Mouse (Mus musculus): ENCODE data around the gene Mark2. TPM values are rescaled to one million over a fixed set of nuclear protein-coding genes. Genes with fewer than 3 reads are reported as not detected.
A peak's percentile ranks its signal among the peaks of the same experiment; 100 is the strongest.

Gene Mark2
- polyA plus RNA-seq, 1 experiment from 2014 or later: 55.5 TPM

GRCm38 (mm10) chr19:7317716-7318115, 23.9 kb downstream of the Mark2 start:
- no peak for ATAC-seq (replicated peaks)
- Histone ChIP-seq H3K4me1 (0 out of 2 replicates have a peak, but pooled peaks cover 4% of the 10 kb centered on the region), H3K9ac (no peak overlapping the region), H3K9me3 (no peaks in the 10 kb centered on the region), H3K4me2 (no peak overlapping the region), H3K4me3 (no peak overlapping the region), H3K27me3 (replicated peaks) (no peaks in the 10 kb centered on the region), H3K36me3 (replicated peaks) (no peaks in the 10 kb centered on the region), H3K27ac (no peak overlapping the region)
- 82% methylated on average over 4 of the region's 4 CpGs for WGBS

- Histone ChIP-seq H3K4me3 (no peak overlapping the region), H3K4me1 (0 out of 2 replicates have a peak, but pooled peaks cover 4% of the 10 kb centered on the region), H3K9me3 (no peaks in the 10 kb centered on the region), H3K27me3 (replicated peaks) (no peaks in the 10 kb centered on the region), H3K36me3 (replicated peaks) (no peaks in the 10 kb centered on the region), H3K9ac (no peak overlapping the region), H3K4me2 (no peak overlapping the region), H3K27ac (no peak overlapping the region)
- ATAC-seq (replicated peaks): no peak
- WGBS: 85% methylated on average over 4 of the region's 4 CpGs
Observed at GRCm38 (mm10) chr19:7316822-7317221, 24.8 kb downstream of the Mark2 start.

- Histone ChIP-seq H3K27me3 (replicated peaks) (no peaks in the 10 kb centered on the region), H3K9ac (no peak overlapping the region), H3K9me3 (no peaks in the 10 kb centered on the region), H3K4me3 (no peak overlapping the region), H3K4me1 (peaks cover 12% of the 10 kb centered on the region), H3K36me3 (replicated peaks) (no peaks in the 10 kb centered on the region), H3K4me2 (no peak overlapping the region), H3K27ac (no peak overlapping the region)
- no peak for ATAC-seq (replicated peaks)
- 79% methylated on average over 4 of the region's 4 CpGs for WGBS
Observed at GRCm38 (mm10) chr19:7315587-7315984, 26.1 kb downstream of the Mark2 start.

DNA sequence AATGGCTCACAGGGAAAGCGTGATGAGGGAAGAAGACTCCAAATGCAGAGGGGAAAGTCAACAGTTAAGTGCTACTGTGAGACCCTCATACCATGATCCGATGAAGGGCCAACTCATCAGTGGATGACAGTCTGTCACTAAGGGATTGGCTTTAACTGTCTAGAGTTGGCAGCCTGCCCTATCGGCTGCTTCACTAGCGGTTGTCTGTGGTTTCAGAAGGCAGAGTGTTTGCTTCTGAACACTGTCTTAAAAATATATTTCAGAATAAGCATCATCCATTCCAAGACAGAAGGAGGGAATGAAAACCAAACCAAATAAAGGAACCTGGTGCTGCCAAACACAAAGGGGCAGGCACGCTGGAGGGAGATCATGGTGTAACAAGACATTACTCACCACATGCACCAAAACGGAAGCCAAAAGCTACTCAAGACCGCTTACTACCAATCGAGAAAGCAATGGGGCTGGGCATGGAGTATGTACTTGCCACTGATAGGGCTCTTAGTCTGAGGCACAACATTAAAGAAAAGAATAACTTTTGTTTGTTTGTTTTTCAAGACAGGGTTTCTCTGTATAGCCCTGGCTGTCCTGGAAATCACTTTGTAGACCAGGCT, 26.6 kb downstream of the Mark2 start:
- Histone ChIP-seq H3K27ac (no peak overlapping the region), H3K4me1 (peaks cover 17% of the 10 kb centered on the region), H3K36me3 (replicated peaks) (no peaks in the 10 kb centered on the region), H3K27me3 (replicated peaks) (no peaks in the 10 kb centered on the region), H3K9me3 (no peaks in the 10 kb centered on the region), H3K4me3 (no peak overlapping the region), H3K4me2 (no peak overlapping the region), H3K9ac (no peak overlapping the region)
- ATAC-seq (replicated peaks): no peak
- 83% methylated on average over 8 of the region's 8 CpGs for WGBS

DNA sequence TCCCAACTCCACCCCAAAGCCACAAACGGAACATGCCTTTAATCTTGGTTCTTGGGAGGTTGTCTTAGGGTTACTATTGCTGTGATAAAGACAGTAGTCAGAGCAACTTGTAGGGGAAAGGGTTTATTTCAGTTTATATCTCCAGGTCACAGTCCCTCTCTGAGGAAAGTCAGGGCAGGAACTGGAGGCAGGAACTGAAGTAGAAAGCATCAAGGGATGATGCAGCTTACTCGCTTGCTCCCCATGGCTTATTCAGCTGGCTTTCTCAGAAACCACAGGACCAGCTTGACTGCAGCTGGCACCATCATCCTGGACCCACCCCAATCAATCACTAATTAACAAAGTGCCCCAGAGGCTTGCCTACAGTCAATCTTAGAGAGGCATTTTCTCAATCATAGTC, 28.0 kb downstream of the Mark2 start:
- no peak overlapping the region for H3K4me2 ChIP-seq
- no peak overlapping the region for H3K4me3 ChIP-seq
- H3K9me3 ChIP-seq: no peaks in the 10 kb centered on the region
- no peaks in the 10 kb centered on the region for H3K27me3 ChIP-seq (replicated peaks)
- no peak overlapping the region for H3K9ac ChIP-seq
- H3K36me3 ChIP-seq (replicated peaks): no peaks in the 10 kb centered on the region
- no peak overlapping the region for H3K27ac ChIP-seq
- no peak for ATAC-seq (replicated peaks)
- peaks cover 29% of the 10 kb centered on the region for H3K4me1 ChIP-seq
- 87% methylated on average over 2 of the region's 2 CpGs for WGBS

DNA sequence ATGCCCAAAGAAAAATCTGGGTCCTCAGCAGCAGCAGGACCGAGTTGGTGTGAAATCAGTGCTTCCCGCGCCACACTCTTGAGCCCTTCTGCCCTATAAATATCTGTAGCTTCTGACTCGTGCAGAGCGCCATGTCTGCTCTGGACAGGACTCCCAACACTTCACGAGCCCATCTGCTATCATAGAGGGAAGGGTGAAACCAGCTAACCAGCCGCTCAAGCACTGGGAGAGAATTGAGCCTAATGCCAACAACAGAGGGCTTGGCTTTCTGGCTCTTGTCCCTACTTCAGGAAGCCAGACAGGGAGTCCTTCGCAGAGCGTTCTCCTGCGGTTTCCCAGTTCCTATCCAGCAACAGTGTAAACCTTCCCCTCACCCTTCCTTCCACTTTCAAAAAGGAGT, 30.4 kb downstream of the Mark2 start:
- no peak overlapping the region for H3K27ac ChIP-seq
- 40% methylated on average over 10 of the region's 10 CpGs for WGBS
- ATAC-seq (replicated peaks): no peak

DNA sequence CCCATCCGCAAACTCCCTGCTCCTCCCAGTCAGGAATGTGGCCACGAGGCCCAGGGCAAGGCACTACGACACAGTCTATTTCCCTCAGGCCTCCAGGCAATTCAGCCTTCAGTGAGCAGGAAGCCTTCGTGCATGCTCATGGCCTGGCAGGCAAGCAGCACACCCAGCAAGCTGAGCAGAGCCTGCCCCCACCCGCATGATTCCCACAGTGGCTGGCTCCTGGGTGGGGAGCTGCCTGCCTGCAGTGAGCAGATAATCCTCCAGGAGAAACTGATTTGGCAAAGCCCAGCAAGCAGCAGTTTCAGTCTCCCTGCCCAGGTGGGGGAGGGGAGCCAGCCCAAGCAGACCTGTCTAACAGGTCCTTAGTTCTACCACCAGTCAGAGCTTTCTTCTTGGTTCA, 31.0 kb downstream of the Mark2 start:
- 26% methylated on average over 5 of the region's 5 CpGs for WGBS
- Histone ChIP-seq H3K27ac (no peak overlapping the region), H3K9ac (no peak overlapping the region), H3K4me1 (peaks cover 41% of the 10 kb centered on the region), H3K4me3 (no peak overlapping the region), H3K36me3 (replicated peaks) (no peaks in the 10 kb centered on the region), H3K27me3 (replicated peaks) (no peaks in the 10 kb centered on the region), H3K9me3 (no peaks in the 10 kb centered on the region), H3K4me2 (no peak overlapping the region)
- no peak; the same call in 1 of the 2 replicates for ATAC-seq (replicated peaks)

More for the DNA sequence above, 30.4 kb downstream of the Mark2 start:
- Histone ChIP-seq H3K4me2 (no peak overlapping the region), H3K27me3 (replicated peaks) (no peaks in the 10 kb centered on the region), H3K4me1 (peaks cover 41% of the 10 kb centered on the region), H3K9ac (no peak overlapping the region), H3K36me3 (replicated peaks) (no peaks in the 10 kb centered on the region), H3K4me3 (no peak overlapping the region), H3K9me3 (no peaks in the 10 kb centered on the region)

DNA sequence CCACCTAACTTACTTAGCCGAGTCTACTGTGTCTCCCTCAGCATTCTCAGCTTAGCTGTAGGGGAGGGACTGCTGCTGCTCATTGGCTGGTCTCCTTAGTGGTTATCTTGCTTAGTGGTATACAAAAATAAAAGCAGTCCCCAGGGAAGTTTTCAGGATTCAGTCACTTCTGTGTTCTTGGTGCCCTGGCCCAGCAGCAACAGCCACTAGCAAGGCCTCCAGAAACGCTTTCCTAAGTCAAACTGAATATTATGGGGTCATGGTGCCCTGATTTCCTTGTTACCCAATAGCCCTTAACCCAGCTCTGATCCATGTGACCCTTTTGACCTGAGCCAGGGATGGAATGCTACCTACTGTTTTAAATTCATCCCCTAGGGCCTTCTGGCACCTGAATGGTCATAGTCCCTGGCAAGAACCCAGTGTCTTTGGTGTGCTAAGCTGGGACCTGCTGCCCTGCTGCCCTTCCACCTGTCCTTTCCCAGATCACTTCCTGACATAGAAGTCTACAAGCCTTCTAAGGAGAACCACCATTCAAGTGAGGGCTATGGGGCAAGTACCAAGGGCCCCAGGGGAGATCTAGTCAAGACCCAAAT, 31.8 kb downstream of the Mark2 start:
- Histone ChIP-seq H3K4me3 (no peak overlapping the region), H3K27ac (no peak overlapping the region), H3K9me3 (no peaks in the 10 kb centered on the region), H3K36me3 (replicated peaks) (no peaks in the 10 kb centered on the region), H3K9ac (no peak overlapping the region), H3K27me3 (replicated peaks) (no peaks in the 10 kb centered on the region), H3K4me1 (peaks cover 37% of the 10 kb centered on the region), H3K4me2 (no peak overlapping the region)
- no peak for ATAC-seq (replicated peaks)
- WGBS: 76% methylated on average over 2 of the region's 2 CpGs

- Histone ChIP-seq H3K4me1 (peaks cover 37% of the 10 kb centered on the region), H3K4me2 (no peak overlapping the region), H3K27ac (peak overlapping the region; percentile 1; the same call in 1 of the 2 replicates), H3K27me3 (replicated peaks) (no peaks in the 10 kb centered on the region), H3K9ac (no peak overlapping the region), H3K9me3 (no peaks in the 10 kb centered on the region), H3K4me3 (no peak overlapping the region), H3K36me3 (replicated peaks) (no peaks in the 10 kb centered on the region)
- WGBS: 47% methylated on average over 8 of the region's 8 CpGs
- ATAC-seq (replicated peaks): no peak
Observed at GRCm38 (mm10) chr19:7307995-7308770, 33.5 kb downstream of the Mark2 start.

- Histone ChIP-seq H3K36me3 (replicated peaks) (no peaks in the 10 kb centered on the region), H3K4me1 (peaks cover 37% of the 10 kb centered on the region), H3K9me3 (no peaks in the 10 kb centered on the region), H3K4me3 (no peak overlapping the region), H3K4me2 (no peak overlapping the region), H3K27ac (no peak overlapping the region), H3K27me3 (replicated peaks) (no peaks in the 10 kb centered on the region), H3K9ac (no peak overlapping the region)
- no peak for ATAC-seq (replicated peaks)
- WGBS: 75% methylated on average over 3 of the region's 3 CpGs
Observed at GRCm38 (mm10) chr19:7306968-7307367, 34.7 kb downstream of the Mark2 start.

DNA sequence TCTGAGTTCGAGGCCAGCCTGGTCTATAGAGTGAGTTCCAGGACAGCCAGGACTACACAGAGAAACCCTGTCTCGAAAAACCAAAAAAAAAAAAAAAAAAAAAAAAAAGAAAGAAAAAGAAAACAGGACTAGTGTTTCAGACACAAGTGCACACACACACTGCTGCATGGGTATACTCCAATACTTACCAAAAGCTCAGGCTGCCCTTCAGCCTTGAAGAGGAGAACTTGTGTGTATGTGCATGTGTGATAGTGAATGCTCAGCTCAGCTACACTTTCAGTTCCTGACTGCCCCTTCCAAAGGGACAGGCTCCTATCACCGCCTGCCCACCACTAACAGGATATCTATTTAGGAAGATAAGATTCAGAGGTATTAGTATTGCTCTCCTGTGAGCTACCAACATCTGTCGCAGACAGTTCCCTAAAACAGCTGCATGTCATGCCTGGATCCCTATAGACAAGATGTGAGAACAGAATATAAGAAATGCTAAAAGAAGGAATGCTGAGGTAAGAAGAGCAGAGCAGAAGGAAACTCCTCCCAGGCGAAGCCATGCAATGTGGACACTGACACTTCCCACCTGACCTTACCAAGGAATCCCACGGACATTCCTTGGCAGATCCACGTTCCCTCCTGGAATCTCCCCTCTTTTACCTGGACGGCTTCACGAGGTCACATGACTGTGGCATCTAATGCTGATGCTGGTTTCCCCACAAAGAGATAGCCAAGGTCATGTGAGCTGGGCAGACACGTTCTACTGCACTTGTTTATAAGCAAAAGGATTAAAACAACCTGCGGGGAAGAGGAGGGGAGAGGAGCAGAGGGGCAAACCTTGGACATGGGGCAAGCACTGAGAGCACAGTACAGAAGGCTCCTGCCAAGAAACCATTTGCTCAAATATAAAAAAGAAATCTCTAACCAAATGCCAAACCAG, 36.0 kb downstream of the Mark2 start:
- peaks cover 29% of the 10 kb centered on the region for H3K4me1 ChIP-seq
- H3K36me3 ChIP-seq (replicated peaks): no peaks in the 10 kb centered on the region

GRCm38 (mm10) chr19:7304801-7305200, 36.9 kb downstream of the Mark2 start:
- Histone ChIP-seq H3K9ac (no peak overlapping the region), H3K9me3 (no peaks in the 10 kb centered on the region), H3K36me3 (replicated peaks) (no peaks in the 10 kb centered on the region), H3K27me3 (replicated peaks) (no peaks in the 10 kb centered on the region), H3K4me1 (peaks cover 21% of the 10 kb centered on the region), H3K4me2 (no peak overlapping the region), H3K4me3 (no peak overlapping the region), H3K27ac (no peak overlapping the region)
- no peak for ATAC-seq (replicated peaks)
- WGBS: 78% methylated on average over 2 of the region's 2 CpGs

More for the DNA sequence above, 36.0 kb downstream of the Mark2 start:
- H3K9ac ChIP-seq: no peak overlapping the region
- H3K27ac ChIP-seq: no peak overlapping the region
- no peak overlapping the region for H3K4me3 ChIP-seq
- WGBS: 86% methylated on average over 10 of the region's 11 CpGs
- no peaks in the 10 kb centered on the region for H3K9me3 ChIP-seq
- no peak overlapping the region for H3K4me2 ChIP-seq
- no peak for ATAC-seq (replicated peaks)
- no peaks in the 10 kb centered on the region for H3K27me3 ChIP-seq (replicated peaks)
